Mouse (Mus musculus) c-Kit-positive CD71-positive TER-119-negative erythroid progenitor cells, embryonic 14.5 days (primary cell): ENCODE data around the gene Syt14.

Experiments
- DNase-seq: peaks from one replicate; pipeline ENCODE4 v3.0.0-alpha.2; 2013; ENCODE audit warnings: low read depth

The Syt14 gene

GRCm38 (mm10) chr1:192987203-192987602 lies 48.4 kb downstream of the Syt14 start:
- DNase-seq: no peak

- no peak for DNase-seq
These were observed 49.1 kb downstream of the Syt14 start for GRCm38 (mm10) chr1:192986481-192986880.

GRCm38 (mm10) chr1:192984333-192984732 lies 51.2 kb downstream of the Syt14 start:
- DNase-seq: no peak

- DNase-seq: peak; percentile 50
These were observed 53.9 kb downstream of the Syt14 start for GRCm38 (mm10) chr1:192981658-192982057.

- DNase-seq: no peak
These were observed 54.5 kb downstream of the Syt14 start for GRCm38 (mm10) chr1:192981120-192981519.

- DNase-seq: no peak
These were observed 73.3 kb downstream of the Syt14 start for GRCm38 (mm10) chr1:192962323-192962722.

- no peak for DNase-seq
These were observed 87.8 kb downstream of the Syt14 start for GRCm38 (mm10) chr1:192947839-192948173.

GRCm38 (mm10) chr1:192947170-192947838 lies 88.3 kb downstream of the Syt14 start:
- DNase-seq: no peak

GRCm38 (mm10) chr1:192939033-192939432 lies 96.5 kb downstream of the Syt14 start:
- DNase-seq: no peak

- no peak for DNase-seq
These were observed 97.6 kb downstream of the Syt14 start for GRCm38 (mm10) chr1:192937956-192938355.

GRCm38 (mm10) chr1:192931797-192932196 lies 103.8 kb downstream of the Syt14 start:
- no peak for DNase-seq

- no peak for DNase-seq
These were observed 123.4 kb downstream of the Syt14 start for GRCm38 (mm10) chr1:192912101-192912728.

- DNase-seq: no peak
These were observed 134.1 kb downstream of the Syt14 start for GRCm38 (mm10) chr1:192901516-192901915.

- DNase-seq: no peak
These were observed 134.7 kb downstream of the Syt14 start for GRCm38 (mm10) chr1:192900913-192901312.

GRCm38 (mm10) chr1:192898742-192899141 lies 136.8 kb downstream of the Syt14 start:
- DNase-seq: no peak

GRCm38 (mm10) chr1:192897218-192897617 lies 138.4 kb downstream of the Syt14 start:
- no peak for DNase-seq

- no peak for DNase-seq
These were observed 139.5 kb downstream of the Syt14 start for GRCm38 (mm10) chr1:192896076-192896475.

- DNase-seq: no peak
These were observed 144.9 kb downstream of the Syt14 start for GRCm38 (mm10) chr1:192890716-192891115.

- no peak for DNase-seq
These were observed 152.8 kb downstream of the Syt14 start for GRCm38 (mm10) chr1:192882617-192883295.

GRCm38 (mm10) chr1:192880130-192880529 lies 155.4 kb downstream of the Syt14 start:
- no peak for DNase-seq

GRCm38 (mm10) chr1:192879086-192879580 lies 156.4 kb downstream of the Syt14 start:
- no peak for DNase-seq

- no peak for DNase-seq
These were observed 162.7 kb downstream of the Syt14 start for GRCm38 (mm10) chr1:192872841-192873240.

GRCm38 (mm10) chr1:192869761-192870160 lies 165.8 kb downstream of the Syt14 start:
- no peak for DNase-seq
